Mouse (Mus musculus): ENCODE data around the gene Asic4. TPM values are rescaled to one million over a fixed set of nuclear protein-coding genes. Genes with fewer than 3 reads are reported as not detected.

Asic4 gene
- polyA plus RNA-seq, 1 experiment = 0.05 TPM

DNA sequence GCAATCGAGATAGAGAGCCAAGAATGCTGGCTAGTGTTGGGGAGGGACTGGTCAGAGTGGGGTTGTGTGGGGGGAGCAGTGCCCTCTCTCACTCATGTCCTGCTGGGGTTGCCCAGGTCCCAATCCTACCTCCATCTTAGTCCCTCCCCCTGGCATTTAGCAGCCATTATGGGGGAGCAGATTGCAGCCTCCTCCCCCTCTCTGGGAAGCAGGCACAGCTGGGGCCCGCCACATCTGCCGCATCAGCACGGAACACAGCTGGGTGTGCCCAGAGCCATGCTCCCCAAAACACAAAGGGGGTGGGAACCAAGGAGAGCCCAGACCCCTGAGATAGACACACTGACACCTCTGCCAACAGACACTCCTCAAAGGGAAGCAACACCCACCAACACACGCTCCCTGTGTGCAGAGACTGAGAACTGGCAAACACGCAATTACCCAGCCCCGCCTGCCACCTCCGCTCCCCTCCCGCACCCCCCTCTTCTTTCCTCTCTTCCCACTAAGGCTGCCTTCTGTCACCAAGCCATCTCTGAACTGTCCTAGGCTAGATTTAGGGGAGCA, 5.0 kb upstream of the Asic4 start:
- Histone ChIP-seq H3K79me2 (ENCODE audit: control insufficient read depth, insufficient read depth) (no peaks in the 10 kb centered on the region), H3K4me3 (ENCODE audit: insufficient read depth, poor library complexity, severe bottlenecking) (no peak overlapping the region), H3K36me3 (ENCODE audit: control insufficient read depth, insufficient read depth) (peaks cover 7% of the 10 kb centered on the region), H3K79me3 (ENCODE audit: low read depth) (no peaks in the 10 kb centered on the region), H3ac (ENCODE audit: control insufficient read depth, insufficient read length, low read depth) (no peak overlapping the region), H3K27me3 (ENCODE audit: control insufficient read depth, insufficient read depth, insufficient read length) (no peaks in the 10 kb centered on the region)
- TF ChIP-seq CEBPB (IDR thresholded peaks at IDR 0.05; ENCODE audit: low read depth) (no peak), USF1 (IDR thresholded peaks at IDR 0.05; ENCODE audit: low read depth) (no peak), MYOD1 (IDR thresholded peaks at IDR 0.05; ENCODE audit: control insufficient read depth, insufficient read length, low read depth) (no peak)

DNA sequence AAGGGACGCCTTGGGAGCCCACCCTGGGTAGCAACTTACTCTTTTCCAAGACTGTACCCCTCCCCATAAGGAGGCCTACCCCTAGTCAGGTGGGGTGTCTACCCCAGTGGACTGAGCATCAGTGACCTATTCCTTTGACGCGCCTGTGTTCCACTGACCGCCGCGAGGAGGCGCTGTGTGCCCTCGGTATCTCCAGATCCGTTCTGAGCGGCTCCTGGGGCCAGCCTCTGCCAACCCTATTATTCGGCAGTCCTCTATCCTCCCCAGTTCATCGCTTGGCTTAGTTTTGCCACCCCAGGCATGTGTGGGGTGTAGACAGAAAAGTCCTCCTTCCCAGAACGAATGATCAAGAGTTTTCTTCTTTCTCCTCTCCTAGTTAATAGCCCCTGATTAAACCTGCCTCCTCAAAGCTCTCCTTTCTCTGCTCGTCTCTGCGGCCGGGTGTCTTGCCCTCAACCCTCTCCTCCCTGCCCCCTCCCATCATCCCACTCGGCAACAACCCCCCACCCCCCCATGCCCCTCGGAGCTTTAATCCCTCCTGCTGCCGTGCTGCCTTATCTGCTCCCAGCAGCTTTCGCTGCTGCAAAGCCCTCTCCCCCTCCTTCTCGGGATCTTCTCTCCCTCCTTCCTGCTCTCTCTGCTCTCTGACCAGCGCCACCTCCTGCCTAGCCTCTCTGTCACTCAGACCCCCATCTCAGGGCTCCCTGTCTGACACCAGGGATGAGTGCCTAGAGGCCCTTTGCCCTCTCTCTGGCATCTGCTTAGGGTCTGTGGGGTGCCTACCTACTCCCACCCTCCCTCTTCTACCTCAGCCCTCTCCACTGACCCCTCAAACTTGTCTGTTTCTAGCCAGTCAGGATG, 4.3 kb upstream of the Asic4 start:
- Histone ChIP-seq H3K4me3 (ENCODE audit: insufficient read depth, poor library complexity, severe bottlenecking) (no peak overlapping the region), H3K27me3 (ENCODE audit: control insufficient read depth, insufficient read depth, insufficient read length) (no peaks in the 10 kb centered on the region)
- TF ChIP-seq CTCF (IDR thresholded peaks at IDR 0.05; ENCODE audit: control insufficient read depth, insufficient read depth, insufficient read length) (peak; percentile 96), FOSL1 (IDR thresholded peaks at IDR 0.05; ENCODE audit: insufficient read depth, low read length, poor library complexity, severe bottlenecking) (no peak)

DNA sequence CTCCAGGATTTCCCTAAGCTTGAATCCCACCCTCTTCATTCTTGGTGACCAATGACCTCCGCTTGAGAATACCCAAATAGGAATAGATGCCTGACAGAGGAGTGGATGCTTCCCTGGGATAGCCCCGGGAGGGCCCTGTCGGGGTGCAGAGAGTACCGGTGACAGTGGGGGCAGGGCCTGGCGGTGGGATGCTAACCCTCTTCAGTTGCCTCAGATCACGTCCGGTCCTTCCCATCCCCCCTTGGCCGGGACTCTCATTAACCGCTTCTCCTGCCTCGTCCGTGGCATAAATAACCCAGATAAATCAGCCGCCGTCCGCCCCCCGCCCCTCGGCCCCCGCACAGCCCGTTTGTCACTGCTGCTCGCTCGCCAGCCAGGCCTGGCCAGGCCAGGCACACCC, 3.6 kb upstream of the Asic4 start:
- H3K27me3 ChIP-seq (ENCODE audit: control insufficient read depth, insufficient read depth, insufficient read length) = no peaks in the 10 kb centered on the region

More for the DNA sequence above, 4.3 kb upstream of the Asic4 start:
- Histone ChIP-seq H3ac (ENCODE audit: control insufficient read depth, insufficient read length, low read depth) (no peak overlapping the region), H3K79me2 (ENCODE audit: control insufficient read depth, insufficient read depth) (no peaks in the 10 kb centered on the region), H3K79me3 (ENCODE audit: low read depth) (no peaks in the 10 kb centered on the region), H3K36me3 (ENCODE audit: control insufficient read depth, insufficient read depth) (peaks cover 5% of the 10 kb centered on the region)

DNA sequence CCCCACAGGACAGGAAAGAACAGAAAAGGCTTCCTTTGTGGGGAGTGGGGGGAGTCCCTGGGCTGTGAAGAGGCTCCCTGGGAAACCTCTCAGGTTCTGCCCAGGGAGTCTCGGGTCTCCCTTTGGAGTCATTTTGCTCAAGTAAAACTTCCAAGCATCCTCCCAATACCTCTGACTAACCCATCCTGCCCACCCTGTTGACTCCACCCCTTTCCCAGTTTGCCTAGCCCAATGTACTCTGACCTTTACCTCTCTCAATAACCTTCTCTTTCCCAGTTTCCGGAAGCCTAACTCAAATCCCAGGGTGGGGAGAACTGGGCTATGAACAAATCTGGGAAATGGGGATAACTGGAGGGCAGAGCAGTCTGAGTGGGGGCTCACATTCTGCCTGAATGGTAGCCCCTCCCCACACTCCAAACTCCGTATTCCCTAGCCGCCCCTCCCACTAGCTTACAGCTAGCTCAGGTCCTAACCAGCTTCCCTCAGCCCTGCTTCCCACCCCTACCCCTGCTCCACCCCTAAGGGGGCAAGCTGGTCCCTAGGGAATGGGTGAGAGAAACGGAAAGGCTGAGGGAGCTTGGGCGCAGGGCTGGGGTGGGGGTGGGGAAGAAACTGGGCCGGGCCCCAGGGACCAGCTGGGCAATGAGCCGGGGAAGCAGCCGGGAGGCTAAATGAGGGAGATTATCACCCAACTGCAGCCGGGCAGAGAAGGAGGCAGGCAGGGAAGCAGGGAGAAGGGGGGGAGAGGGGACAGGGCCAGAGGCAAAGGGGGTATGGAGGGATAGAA, 2.8 kb upstream of the Asic4 start:
- Histone ChIP-seq H3K36me3 (ENCODE audit: control insufficient read depth, insufficient read depth) (no peaks in the 10 kb centered on the region), H3K79me3 (ENCODE audit: low read depth) (no peaks in the 10 kb centered on the region), H3K27me3 (ENCODE audit: control insufficient read depth, insufficient read depth, insufficient read length) (peaks cover 5% of the 10 kb centered on the region), H3ac (ENCODE audit: control insufficient read depth, insufficient read length, low read depth) (peak overlapping the region; percentile 3), H3K79me2 (ENCODE audit: control insufficient read depth, insufficient read depth) (no peaks in the 10 kb centered on the region), H3K4me3 (ENCODE audit: insufficient read depth, poor library complexity, severe bottlenecking) (no peak overlapping the region)
- TF ChIP-seq FOSL1 (IDR thresholded peaks at IDR 0.05; ENCODE audit: insufficient read depth, low read length, poor library complexity, severe bottlenecking) (no peak), CEBPB (IDR thresholded peaks at IDR 0.05; ENCODE audit: low read depth) (no peak), MYOG (IDR thresholded peaks at IDR 0.05; ENCODE audit: control insufficient read depth, extremely low read depth, insufficient read length) (no peak), MYOD1 (IDR thresholded peaks at IDR 0.05; ENCODE audit: control insufficient read depth, insufficient read length, low read depth) (no peak), USF1 (IDR thresholded peaks at IDR 0.05; ENCODE audit: low read depth) (no peak), MAX (IDR thresholded peaks at IDR 0.05) (no peak), CTCF (IDR thresholded peaks at IDR 0.05; ENCODE audit: control insufficient read depth, insufficient read depth, insufficient read length) (no peak)

More for the DNA sequence above, 3.6 kb upstream of the Asic4 start:
- no peaks in the 10 kb centered on the region for H3K79me2 ChIP-seq (ENCODE audit: control insufficient read depth, insufficient read depth)
- H3K79me3 ChIP-seq (ENCODE audit: low read depth) = no peaks in the 10 kb centered on the region
- no peak overlapping the region for H3K4me3 ChIP-seq (ENCODE audit: insufficient read depth, poor library complexity, severe bottlenecking)
- H3ac ChIP-seq (ENCODE audit: control insufficient read depth, insufficient read length, low read depth) = no peak overlapping the region
- peaks cover 4% of the 10 kb centered on the region for H3K36me3 ChIP-seq (ENCODE audit: control insufficient read depth, insufficient read depth)
- TF ChIP-seq CTCF (IDR thresholded peaks at IDR 0.05; ENCODE audit: control insufficient read depth, insufficient read depth, insufficient read length) (no peak), FOSL1 (IDR thresholded peaks at IDR 0.05; ENCODE audit: insufficient read depth, low read length, poor library complexity, severe bottlenecking) (no peak), CEBPB (IDR thresholded peaks at IDR 0.05; ENCODE audit: low read depth) (no peak), USF1 (IDR thresholded peaks at IDR 0.05; ENCODE audit: low read depth) (no peak), MYOD1 (IDR thresholded peaks at IDR 0.05; ENCODE audit: control insufficient read depth, insufficient read length, low read depth) (no peak)

DNA sequence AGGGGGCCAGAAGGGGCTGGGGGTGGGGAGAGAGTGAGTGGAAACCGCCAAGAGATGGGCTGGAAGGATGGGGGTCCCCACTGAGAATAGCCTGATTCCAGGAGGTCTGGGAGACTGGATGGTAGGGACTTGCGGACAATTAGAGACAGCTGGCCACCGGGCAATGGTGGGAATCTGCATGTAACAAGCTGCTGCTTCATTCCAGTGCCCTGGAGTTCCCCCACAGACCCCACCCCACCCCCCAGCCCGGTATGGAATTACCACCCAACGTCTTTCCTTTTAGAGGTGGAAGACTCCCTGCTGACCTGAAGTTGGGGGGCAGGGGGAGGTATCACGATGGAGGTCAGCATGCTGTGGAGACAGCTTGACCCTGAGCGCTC, 2.2 kb upstream of the Asic4 start:
- Histone ChIP-seq H3K4me3 (ENCODE audit: insufficient read depth, poor library complexity, severe bottlenecking) (no peak overlapping the region), H3K27me3 (ENCODE audit: control insufficient read depth, insufficient read depth, insufficient read length) (peaks cover 5% of the 10 kb centered on the region)
- TF ChIP-seq FOSL1 (IDR thresholded peaks at IDR 0.05; ENCODE audit: insufficient read depth, low read length, poor library complexity, severe bottlenecking) (no peak), MYOD1 (IDR thresholded peaks at IDR 0.05; ENCODE audit: control insufficient read depth, insufficient read length, low read depth) (no peak), CEBPB (IDR thresholded peaks at IDR 0.05; ENCODE audit: low read depth) (no peak), CTCF (IDR thresholded peaks at IDR 0.05; ENCODE audit: control insufficient read depth, insufficient read depth, insufficient read length) (no peak), USF1 (IDR thresholded peaks at IDR 0.05; ENCODE audit: low read depth) (no peak), MYOG (IDR thresholded peaks at IDR 0.05; ENCODE audit: control insufficient read depth, extremely low read depth, insufficient read length) (no peak)

More for the DNA sequence above, 2.2 kb upstream of the Asic4 start:
- H3K36me3 ChIP-seq (ENCODE audit: control insufficient read depth, insufficient read depth) = no peaks in the 10 kb centered on the region
- no peaks in the 10 kb centered on the region for H3K79me2 ChIP-seq (ENCODE audit: control insufficient read depth, insufficient read depth)
- no peaks in the 10 kb centered on the region for H3K79me3 ChIP-seq (ENCODE audit: low read depth)
- H3ac ChIP-seq (ENCODE audit: control insufficient read depth, insufficient read length, low read depth) = no peak overlapping the region

All from C2C12 (cell line).